Mouse (Mus musculus) left cerebral cortex, postnatal 36 days (tissue): ENCODE results near the gene Rassf7. TPM values are rescaled to one million over a fixed set of nuclear protein-coding genes. Genes with fewer than 3 reads are reported as not detected.

Experiments used
- DNase-seq, 2 experiments: peaks; one replicate each; pipeline ENCODE4 v3.0.0; 2021 to 2022; ENCODE audit warnings: low spot score in 2 of 2, mixed read lengths in 1 of 2
- intact Hi-C: fragments of 180-260 bp; cut with DNase I; formaldehyde crosslinking; loops from one replicate; pipeline ENCODE4 v1.15.1; 2025
- microRNA-seq: library from miRNA; unstranded; fragments of <30 nt; microRNA quantifications from one replicate; pipeline ENCODE4 v1.2.0, GENCODE M21; 2022
- total RNA-seq, 2 experiments: library from RNA; stranded (reverse); gene quantifications; 2 replicates each; pipeline ENCODE4 v1.2.3; 2021

The Rassf7 gene
- total RNA-seq, 2 experiments from 2014 or later: 0.70 to 1.3 TPM

- intact Hi-C loops: loop anchor here (5.0 kb wide), 1 partner anchor 96 kb away; no protein-coding TSS in a partner anchor
These were observed 50.3 kb downstream of the Rassf7 start, which contains the start of gene Irf7 for GRCm38 (mm10) chr7:141265739-141266561. Irf7 (minus strand) TSS chr7:141266481.

More at GRCm38 (mm10) chr7:141265739-141266561, 50.3 kb downstream of the Rassf7 start, which contains the start of gene Irf7:
- DNase-seq: peak in 1 of 2 experiments; percentile 16

Small RNAs within 50 kb of the gene (microRNA-seq; reads per million reads assigned to microRNA genes)
- 136 reads per million, percentile 60 among the genes with 10 or more reads in this experiment for gene Mir210

Other genes with a start within 250 kb of the Rassf7 start
- 1 to 10 TPM; 3.6 to 4.2 TPM for gene Ifitm1, start 248.6 kb upstream of the Rassf7 start, total RNA-seq
- 10 to 100 TPM in 1 of 2 experiments, 1 to 10 TPM in 1; 9.6 to 14.3 TPM for gene Ifitm3, start 205.1 kb upstream of the Rassf7 start, total RNA-seq
- not detected for gene Ifitm6, start 197.9 kb upstream of the Rassf7 start, total RNA-seq
- gene Gm17387, start 186.7 kb upstream of the Rassf7 start, total RNA-seq: not detected
- 10 to 100 TPM; 84.4 to 86.3 TPM for gene B4galnt4, start 154.8 kb upstream of the Rassf7 start, total RNA-seq
- gene Pkp3, start 137.6 kb upstream of the Rassf7 start, total RNA-seq: not detected
- 1 to 10 TPM; 1.7 to 2.8 TPM for gene Sigirr, start 115.3 kb upstream of the Rassf7 start, total RNA-seq
- gene Ano9, start 98.1 kb upstream of the Rassf7 start, total RNA-seq: not detected
- 10 to 100 TPM; 45.1 to 52.1 TPM for gene Ptdss2, start 93.5 kb upstream of the Rassf7 start, total RNA-seq
- gene Rnh1, start 43.0 kb upstream of the Rassf7 start, total RNA-seq: 10 to 100 TPM; 33.6 to 36.2 TPM
- 100 to 1,000 TPM; 256 to 304 TPM for gene Hras, start 21.9 kb upstream of the Rassf7 start, total RNA-seq
- gene Lrrc56, start 21.7 kb upstream of the Rassf7 start, total RNA-seq: 1 to 10 TPM; 3.5 to 4.7 TPM
- not detected for gene Lmntd2, start 1.8 kb upstream of the Rassf7 start, total RNA-seq
- 10 to 100 TPM; 64.4 to 78.0 TPM for gene Phrf1, start 12.9 kb downstream of the Rassf7 start, total RNA-seq
- 1 to 10 TPM; 1.7 to 2.0 TPM for gene Irf7, start 50.6 kb downstream of the Rassf7 start, total RNA-seq
- gene Cdhr5, start 60.9 kb downstream of the Rassf7 start, total RNA-seq: not detected
- not detected for gene Sct, start 63.3 kb downstream of the Rassf7 start, total RNA-seq
- gene Drd4, start 76.1 kb downstream of the Rassf7 start, total RNA-seq: under 1 TPM; 0.17 to 0.39 TPM
- 10 to 100 TPM; 67.3 to 72.5 TPM for gene Deaf1, start 111.8 kb downstream of the Rassf7 start, total RNA-seq
- gene Tmem80, start 111.9 kb downstream of the Rassf7 start, total RNA-seq: 10 to 100 TPM; 30.5 to 34.9 TPM
- gene Eps8l2, start 123.0 kb downstream of the Rassf7 start, total RNA-seq: 1 to 10 TPM; 4.7 to 5.9 TPM
- 100 to 1,000 TPM in 1 of 2 experiments, 10 to 100 TPM in 1; 93.3 to 116 TPM for gene Taldo1, start 176.3 kb downstream of the Rassf7 start, total RNA-seq
- 10 to 100 TPM; 43.2 to 43.4 TPM for gene Gatd1, start 198.3 kb downstream of the Rassf7 start, total RNA-seq
- 100 to 1,000 TPM; 291 to 331 TPM for gene Cend1, start 213.6 kb downstream of the Rassf7 start, total RNA-seq
- gene Slc25a22, start 222.0 kb downstream of the Rassf7 start, total RNA-seq: 100 to 1,000 TPM; 270 to 289 TPM
- gene Pidd1, start 228.2 kb downstream of the Rassf7 start, total RNA-seq: 1 to 10 TPM in 1 of 2 experiments, under 1 TPM in 1; 0.76 to 1.9 TPM
- 100 to 1,000 TPM; 493 to 570 TPM for gene Rplp2, start 231.5 kb downstream of the Rassf7 start, total RNA-seq
- 10 to 100 TPM; 28.0 to 31.7 TPM for gene Pnpla2, start 239.3 kb downstream of the Rassf7 start, total RNA-seq
- gene Cracr2b, start 245.2 kb downstream of the Rassf7 start, total RNA-seq: 1 to 10 TPM; 3.0 to 3.5 TPM